Mouse (Mus musculus) frontal cortex, postnatal 25 days (tissue): ENCODE measurements around the gene Sox1.

ENCODE experiments used
- DNase-seq, 2 experiments: peaks; one replicate each; pipeline ENCODE4 v3.0.0; 2022; ENCODE audit warnings: low spot score in 2 of 2

Gene Sox1

DNA sequence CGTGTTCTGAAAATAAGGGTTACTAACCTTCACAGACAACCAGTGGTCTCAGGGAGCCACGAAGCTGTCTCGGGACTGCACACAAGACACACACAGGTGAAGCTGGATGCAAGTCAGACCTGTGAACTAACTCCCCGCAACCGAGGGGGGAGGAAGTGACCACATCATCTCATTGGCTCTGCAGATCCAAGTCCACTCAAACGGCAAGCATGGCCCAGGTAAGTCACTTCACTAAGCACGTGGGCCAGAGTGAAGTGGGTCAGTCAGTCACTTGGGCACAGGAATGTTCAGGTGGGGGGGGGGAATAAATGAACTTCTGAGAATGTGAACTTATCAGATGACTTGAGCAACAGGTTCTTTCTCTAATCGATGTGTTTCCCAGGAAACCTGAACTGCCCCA, 30.8 kb downstream of the Sox1 start:
- DNase-seq, result no peak

DNA sequence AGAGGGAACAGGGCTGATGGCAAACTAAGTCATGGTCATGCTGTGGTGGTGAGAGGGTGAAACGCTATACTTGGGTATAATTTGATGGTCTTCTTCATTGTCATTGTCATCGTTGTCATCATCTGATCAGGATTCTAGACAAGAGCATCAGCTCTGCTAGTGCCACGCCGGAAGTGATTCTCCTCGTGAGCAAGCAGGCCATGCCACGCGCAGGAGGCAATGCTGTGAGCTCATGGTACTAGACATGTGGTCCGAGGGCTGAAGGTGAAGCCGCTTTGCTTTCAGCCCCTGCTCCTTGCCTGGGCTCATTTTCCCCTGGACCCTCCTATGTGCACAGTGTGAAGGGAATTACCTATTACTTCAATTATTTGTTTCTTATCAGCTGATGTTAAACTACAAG, 32.3 kb downstream of the Sox1 start:
- DNase-seq, result no peak

DNA sequence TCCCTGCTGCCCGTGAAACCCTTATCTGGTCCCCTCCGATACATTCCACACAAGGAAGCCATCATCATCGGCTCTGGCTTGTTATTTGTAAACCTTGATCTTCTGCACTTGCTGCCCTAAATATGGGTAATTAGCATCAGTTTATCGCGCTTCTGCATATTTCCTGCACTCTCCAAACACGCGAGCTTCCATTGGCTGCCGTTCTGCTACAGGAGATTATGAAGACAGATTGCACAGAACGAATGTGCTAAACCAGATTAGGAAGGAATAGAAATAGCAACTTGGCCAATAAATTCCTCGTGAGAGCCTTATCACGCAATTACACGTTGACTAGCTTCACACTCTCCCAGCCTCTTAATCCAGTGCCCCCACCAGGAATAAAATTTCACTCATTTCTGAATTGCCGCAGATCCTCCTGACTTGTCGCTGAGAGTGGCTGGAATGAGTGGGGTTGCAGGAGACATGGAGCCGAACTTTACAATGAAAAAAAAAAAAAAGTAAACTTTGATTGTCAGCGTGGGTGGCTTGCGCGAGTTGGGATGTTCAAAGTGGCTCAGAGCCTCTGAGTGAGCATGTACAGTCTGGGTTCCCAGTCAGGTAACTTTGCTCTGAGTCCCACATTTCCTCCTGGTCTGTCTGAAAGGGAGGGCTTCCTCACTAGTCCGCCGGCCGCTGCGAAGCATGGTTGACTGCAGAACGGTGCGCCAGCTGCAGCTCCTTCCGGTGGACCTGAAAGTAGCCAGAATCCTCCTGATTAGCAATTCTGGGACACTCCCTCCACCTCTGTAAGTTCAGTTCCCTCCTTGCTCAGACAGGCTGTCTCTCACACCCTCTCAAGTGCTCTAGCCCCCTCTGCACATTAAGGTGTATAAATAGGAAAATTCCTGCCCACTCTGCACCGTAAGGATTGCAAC, 33.0 kb downstream of the Sox1 start:
- DNase-seq, result no peak

DNA sequence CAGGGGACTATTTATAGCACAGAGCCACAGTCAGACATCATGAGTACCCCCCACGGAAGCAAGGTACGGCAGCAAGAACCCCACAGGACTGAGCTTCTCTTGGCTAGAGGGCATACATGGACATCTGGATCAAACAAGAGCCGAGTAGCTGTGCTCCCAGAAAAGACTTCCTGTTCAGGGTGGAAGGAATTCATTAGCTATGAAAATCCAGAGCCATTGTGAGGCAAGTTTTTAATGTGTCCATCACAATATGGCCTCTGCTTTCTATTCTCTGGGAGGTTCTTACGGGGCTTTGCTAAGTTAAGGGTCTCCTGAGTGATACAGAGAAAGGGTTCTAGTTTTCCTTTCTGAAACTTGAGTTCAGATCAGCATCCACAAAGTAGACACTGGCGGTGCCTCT, 33.8 kb downstream of the Sox1 start:
- no peak for DNase-seq

DNA sequence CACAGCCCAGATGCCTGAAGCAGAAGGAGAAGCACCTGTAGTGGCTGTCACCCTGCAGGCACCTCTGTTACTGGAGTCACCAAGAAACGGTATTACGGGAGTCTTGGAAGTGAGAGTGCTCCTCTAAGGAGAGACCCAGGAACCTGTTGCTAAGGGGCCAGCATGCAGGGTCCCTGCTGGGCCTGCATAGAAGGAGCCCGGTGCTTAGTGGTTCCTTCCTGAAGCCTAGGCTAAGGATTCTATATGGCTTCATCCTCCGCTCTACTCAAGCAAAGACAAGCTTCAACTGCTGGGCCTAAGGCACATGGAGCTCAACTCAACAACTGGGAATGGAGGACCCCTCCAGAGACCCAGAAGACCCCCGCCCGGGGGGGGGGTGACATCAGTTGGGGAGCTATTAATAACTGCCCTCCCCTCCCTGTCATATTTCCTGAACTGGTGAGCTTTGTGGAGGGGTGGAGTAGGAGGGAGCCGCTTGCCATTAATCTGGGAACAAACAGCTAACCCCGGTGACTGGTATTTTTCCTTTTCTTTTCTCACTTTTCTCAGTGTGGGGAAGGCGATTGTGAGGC, 34.6 kb downstream of the Sox1 start:
- DNase-seq, result no peak

DNA sequence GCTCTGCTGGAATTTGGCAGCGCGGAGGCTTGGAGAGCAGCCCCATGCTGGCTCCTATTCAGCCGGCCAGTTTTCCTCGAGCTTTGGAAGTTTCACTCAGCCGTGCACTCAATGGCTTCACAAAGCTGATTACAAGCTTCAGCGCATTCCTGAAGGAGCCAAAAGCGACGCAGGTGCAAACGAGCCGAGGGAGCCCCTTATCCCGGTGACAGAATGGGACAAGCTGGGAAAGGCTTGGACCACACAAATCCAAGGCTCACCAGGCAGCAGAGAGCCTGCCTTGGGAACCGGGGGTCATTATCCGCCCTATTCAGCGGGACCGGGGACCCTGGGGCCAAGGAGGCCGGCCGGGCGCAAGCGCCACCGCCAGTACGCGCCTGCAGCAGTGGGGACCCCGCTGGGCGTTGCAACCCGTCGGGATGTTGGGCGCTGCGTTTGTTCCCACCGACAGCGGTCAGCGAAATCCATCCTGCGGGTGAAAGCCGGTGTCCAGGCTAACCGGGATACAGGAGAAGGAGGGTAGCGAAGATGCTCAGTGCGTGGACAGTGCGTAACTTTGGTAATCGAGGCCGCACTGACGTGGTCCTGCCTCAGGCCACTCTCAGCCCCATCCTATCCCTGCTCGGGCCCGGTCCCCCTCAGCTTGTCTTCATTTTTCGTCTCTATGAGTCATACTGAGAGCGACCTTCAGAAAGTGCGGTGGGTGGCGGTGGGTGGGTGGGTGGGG, 35.2 kb downstream of the Sox1 start:
- DNase-seq, result peak in 1 of 2 experiments; percentile 39

DNA sequence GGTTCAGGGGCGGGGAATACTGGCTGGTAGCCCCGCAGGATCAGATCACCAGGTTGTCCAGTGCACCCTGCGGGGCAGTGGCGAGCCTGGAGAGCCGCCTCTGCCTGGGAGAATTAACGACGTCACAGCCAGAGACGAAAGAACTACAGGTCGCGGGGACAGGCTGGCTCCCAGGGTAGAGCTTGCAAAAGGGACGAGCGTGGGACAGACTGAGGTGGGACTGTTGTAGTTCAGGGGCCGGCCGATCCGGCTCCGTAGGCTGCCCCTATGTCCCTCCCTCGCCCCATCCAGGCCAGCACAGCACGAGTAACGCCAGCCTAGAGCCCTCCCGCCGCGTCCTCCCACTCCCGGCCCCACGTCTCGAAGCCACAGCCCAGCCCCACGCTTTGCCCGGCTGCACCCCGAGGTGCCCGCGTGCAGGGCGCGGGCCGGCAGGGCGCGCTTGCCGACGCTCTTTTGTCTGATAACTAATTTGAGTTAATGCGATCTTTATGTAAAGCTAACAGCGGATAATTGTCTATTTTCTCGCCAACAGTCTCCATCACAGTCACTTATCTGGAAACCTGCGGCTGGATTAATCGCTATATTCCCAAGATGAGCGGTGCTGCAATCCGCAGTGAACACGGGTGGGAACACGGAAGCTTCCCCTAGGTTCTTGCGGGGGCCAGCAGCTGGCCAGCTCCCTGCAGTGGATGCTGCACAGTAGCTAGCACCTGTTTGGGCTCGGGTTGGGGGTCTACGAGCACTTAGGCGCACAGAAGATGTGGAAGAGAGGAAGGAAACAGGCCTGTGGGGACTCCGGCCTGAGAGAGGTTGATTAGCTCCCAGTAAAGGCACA, 36.0 kb downstream of the Sox1 start:
- DNase-seq, result no peak

DNA sequence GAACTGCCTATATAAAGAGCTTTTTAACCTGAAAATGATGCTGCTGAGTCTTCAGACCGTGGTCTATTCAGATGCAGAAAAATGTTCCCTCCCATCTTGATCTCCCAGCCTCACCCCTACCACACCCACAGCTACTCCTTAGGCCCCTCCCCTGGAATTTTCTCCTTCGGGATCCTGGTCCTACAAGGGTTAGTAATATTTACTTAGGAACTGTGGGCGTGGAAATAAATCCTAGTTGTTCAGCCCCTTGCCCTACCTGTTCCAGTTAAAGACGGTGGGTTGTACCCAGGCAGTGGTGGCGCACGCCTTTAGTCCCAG, 36.6 kb downstream of the Sox1 start:
- no peak for DNase-seq

DNA sequence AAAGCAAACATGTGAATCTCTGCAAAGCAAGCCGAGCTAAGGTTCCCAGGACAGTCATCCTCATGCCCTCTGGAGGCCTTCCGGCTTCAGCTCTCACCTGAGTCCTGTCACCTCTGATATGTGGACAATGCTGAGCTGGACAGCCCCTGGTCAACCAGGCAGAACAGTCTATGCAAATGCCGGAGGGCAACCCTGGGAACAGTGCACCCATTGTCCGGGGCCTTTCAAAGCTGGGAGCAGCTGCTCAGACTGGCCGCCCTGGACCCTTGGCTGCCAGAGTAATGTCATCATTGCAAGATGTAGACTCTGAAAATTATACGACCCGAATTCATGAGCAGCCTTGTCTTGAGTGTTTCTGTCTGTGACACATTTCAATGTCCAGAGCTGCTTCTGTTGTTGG, 37.5 kb downstream of the Sox1 start:
- no peak for DNase-seq

DNA sequence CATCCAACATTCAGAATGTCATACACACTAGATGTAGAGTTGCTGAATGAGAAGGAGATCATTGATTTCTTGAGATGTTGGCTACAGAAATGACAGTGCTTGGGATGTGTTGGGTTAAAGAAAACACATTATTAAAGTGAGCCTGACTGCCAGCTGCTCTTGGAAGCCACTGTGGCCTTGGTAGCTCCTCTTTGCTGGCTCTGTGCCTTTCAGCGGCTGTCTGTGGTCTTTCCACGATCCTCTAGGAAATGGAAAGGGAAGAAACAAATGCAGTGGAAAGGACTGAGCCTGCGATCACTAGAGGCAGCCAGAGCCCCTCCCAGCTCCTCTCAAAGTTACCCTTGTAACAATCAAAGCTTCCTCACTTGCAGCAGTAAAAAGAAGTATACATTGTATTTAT, 39.7 kb downstream of the Sox1 start:
- no peak for DNase-seq

DNA sequence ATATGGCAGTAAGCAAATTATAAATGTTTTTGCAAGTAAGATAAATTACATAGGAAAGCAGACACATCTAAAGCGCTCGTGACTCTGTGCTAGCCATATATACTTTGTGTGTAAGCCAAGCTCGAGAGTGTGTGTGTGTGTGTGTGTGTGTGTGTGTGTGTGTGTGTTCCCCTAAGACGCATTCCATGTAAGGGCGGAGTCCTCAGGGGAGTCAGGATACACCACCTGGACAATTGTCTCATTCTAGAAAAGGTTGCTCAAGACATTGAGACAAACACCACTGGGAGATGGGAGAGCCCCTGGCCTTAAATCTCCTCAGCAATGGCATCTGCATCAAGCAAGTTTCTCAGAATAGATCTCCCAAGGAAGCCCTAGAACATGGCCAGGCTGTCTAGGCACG, 42.9 kb downstream of the Sox1 start:
- no peak for DNase-seq

DNA sequence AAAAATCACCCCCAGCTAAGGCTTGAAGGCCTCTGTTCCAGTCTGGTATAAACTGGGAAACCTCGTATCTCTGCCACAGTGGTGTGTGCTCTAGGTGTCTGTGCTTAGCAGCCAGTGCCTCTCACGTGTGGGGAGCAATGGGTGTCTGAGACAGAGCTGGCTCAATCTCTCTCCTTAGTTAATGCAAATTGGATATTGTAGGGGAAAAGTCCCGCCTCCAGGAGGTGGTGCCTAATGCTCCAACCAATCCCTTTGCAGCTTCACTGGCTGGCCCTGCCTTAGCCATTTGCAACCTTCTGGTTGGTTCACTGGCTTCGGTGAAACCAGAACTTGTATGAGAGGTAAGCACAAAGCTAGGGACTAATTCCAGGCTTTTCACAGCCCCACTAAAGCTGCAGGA, 43.9 kb downstream of the Sox1 start:
- DNase-seq, result no peak

DNA sequence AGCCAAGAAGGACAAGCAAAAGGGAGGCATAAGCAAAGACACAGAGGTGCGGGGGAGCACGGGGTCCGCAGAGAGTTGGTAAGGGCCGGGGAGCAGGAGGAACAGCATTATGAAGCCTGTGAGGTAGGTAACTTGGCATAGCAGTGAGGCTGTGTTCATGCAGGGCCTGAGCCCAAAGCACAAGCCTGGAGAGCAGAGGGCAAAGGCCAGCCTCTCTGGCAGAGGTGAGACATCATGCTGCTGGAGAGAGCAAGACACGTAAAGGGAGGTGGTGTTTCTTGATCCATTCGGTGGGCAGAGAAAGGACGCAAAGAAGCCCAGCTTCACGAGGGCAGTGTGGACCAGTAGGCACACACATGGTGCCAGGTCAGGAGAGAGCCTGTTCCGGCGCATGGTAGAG, 44.8 kb downstream of the Sox1 start:
- no peak for DNase-seq

DNA sequence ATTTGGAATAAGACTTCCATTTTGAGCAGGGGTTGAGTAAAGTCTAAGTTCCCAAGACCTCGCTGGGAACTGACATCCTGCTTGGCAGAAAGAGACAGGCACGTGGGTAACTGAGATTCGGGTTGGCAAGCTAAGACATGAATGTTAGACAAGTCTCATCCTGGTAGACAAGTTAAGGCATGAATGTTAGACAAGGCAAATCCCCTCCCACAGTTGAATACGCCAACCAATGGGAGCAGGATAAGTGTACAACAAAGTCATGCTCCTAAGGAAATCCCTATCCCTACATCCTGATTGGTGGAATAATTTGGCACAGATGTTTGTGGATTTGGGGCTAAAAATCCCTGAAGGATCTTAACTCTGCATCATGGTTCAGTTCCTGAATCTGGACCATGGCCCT, 45.9 kb downstream of the Sox1 start:
- no peak for DNase-seq

DNA sequence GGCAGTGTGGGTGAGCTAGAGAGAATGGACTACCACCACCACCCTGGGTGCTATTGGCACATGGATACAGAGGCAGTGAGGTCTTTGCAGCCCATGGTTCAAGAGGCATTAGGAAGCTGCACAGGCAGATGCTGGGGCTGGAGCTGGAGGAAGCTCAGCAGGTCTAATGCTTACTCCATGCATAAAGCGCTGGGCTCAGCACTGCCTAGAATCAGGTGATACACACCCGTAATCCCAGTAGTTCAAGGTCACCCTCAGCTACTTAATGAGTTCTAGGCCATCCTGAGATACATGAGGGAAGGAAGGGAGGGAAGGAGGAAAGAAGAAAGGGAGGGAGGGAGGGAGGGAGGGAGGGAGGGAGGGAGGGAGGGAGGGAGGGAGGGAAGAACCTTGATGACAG, 50.2 kb downstream of the Sox1 start:
- DNase-seq, result no peak

DNA sequence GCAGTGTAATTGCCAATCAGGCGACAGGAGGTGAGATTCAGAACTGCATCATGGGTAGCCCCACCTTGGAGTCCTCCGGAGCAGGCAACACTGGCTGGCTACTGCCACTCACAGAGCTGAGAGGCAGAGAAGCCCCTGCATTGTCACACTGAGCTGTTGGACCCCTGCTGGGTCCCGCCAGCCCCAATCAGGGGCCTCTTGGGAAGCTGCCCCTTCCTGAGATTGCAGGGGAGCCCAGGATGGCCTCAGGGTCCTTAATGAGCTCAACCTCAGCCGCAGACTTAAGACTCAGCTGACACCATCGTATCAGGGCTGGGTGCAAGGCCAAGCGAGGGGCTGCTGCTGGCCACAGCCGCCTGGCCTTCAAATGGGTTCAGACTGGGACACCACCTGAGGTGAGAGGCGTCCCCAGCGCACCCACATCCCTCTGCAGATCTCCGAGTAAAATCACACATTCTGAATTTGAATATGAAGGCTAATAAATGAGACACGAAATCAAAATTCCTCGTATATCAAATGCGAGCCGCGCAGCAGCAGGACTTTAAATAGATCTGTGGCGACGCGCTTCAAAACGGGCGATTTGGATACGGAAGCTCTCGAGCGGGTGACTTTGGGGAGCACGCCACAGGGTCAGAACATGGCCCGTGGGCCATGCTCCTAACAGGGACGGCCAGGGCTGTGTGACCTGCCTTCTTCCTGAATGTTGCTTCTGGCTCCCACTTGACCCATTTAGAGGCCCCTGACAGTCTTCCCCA, 51.0 kb downstream of the Sox1 start:
- DNase-seq, result no peak
